Mouse (Mus musculus): Measurements from ENCODE around the gene Scgb1b17. TPM values are rescaled to one million over a fixed set of nuclear protein-coding genes. Genes with fewer than 3 reads are reported as not detected.
"Not testable (repeated sequence)": the region's sequence is repeated elsewhere in the genome, so short reads cannot be mapped to it uniquely, and the experiment has no call there.

The Scgb1b17 gene
- polyA plus RNA-seq (2015; fragmentation: Nextera tagmentation; extraction: Ambion mirVana), result not detected in 2 replicates

DNA sequence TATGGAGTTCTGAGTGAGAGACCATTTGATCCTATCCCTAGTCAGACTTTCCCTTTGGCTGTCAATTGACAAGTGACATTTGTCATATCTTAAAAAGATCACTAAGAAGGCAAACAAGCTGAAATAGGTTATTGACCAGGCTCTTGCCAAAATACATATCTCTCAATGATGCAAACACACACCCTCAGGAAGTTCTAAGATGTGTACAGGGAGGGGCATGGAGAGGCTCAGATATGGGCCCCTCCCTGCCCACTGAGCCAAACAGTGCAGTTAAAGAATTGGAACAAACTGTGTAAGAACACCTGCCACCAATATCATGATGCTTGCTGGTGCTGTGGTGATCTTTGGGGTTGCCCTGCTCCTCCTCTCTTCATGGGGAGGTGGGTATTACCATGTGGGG, at the start of gene Scgb1b17:
Scgb1b17 (plus strand) TSS at position 301 of the 400 bp plus-strand sequence.
- H3K9ac ChIP-seq (ENCODE audit: low read length); H3K4me2 ChIP-seq (replicated peaks; ENCODE audit: low read depth); H3K27ac ChIP-seq (replicated peaks); H3K4me3 ChIP-seq (ENCODE audit: low read depth, low read length); H3K9me3 ChIP-seq (ENCODE audit: control insufficient read depth, low read length); H3K4me1 ChIP-seq (replicated peaks; ENCODE audit: control insufficient read depth, insufficient read depth); H3K27me3 ChIP-seq (ENCODE audit: control insufficient read depth, insufficient read depth, low read length); DNase-seq (ENCODE audit: low spot score); ATAC-seq (ENCODE audit: low FRiP score, low TSS enrichment); H3K36me3 ChIP-seq (ENCODE audit: control insufficient read depth, insufficient read depth, low read length): not testable (repeated sequence)

DNA sequence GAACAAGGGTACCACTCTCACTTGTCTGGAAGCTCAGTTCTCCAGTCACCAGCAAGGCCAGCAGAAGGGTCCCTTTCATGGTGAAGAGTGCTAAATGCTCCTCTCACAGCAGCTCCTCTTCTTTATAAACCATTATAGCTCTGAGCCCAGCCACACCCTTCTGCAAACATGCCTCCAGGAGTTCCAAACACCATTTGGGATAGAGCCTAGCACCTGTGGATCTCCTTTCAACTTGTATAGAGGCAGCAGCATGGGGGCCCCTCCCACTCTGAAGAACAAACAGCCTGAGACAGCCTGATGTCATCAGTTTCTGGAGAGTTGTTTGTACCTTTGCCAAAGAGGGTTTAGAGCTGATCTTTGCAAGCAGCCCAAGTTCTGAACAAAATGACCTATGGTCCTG, 6.8 kb upstream of the Scgb1b17 start, which contains the start of gene Scgb2b17:
Scgb2b17 (minus strand) TSS at position 101 of the 400 bp plus-strand sequence.
- not testable (repeated sequence) for H3K27me3 ChIP-seq (ENCODE audit: control insufficient read depth, insufficient read depth, low read length); H3K9ac ChIP-seq (ENCODE audit: low read length); DNase-seq (ENCODE audit: low spot score); H3K4me3 ChIP-seq (ENCODE audit: low read depth, low read length); H3K9me3 ChIP-seq (ENCODE audit: control insufficient read depth, low read length); H3K4me1 ChIP-seq (replicated peaks; ENCODE audit: control insufficient read depth, insufficient read depth); H3K36me3 ChIP-seq (ENCODE audit: control insufficient read depth, insufficient read depth, low read length); H3K27ac ChIP-seq (replicated peaks); ATAC-seq (ENCODE audit: low FRiP score, low TSS enrichment); H3K4me2 ChIP-seq (replicated peaks; ENCODE audit: low read depth)

Other genes with a start within 250 kb of the Scgb1b17 start
- not detected in 2 replicates for gene Scgb2b15, start 233.8 kb upstream of the Scgb1b17 start, polyA plus RNA-seq (2015; fragmentation: Nextera tagmentation; extraction: Ambion mirVana)
- not detected in 2 replicates for gene Scgb1b15, start 226.9 kb upstream of the Scgb1b17 start, polyA plus RNA-seq (2015; fragmentation: Nextera tagmentation; extraction: Ambion mirVana)
- gene Scgb2b17, start 6.9 kb upstream of the Scgb1b17 start, polyA plus RNA-seq (2015; fragmentation: Nextera tagmentation; extraction: Ambion mirVana), result not detected in 2 replicates
- not detected in 2 replicates for gene Scgb2b18, start 110.4 kb downstream of the Scgb1b17 start, polyA plus RNA-seq (2015; fragmentation: Nextera tagmentation; extraction: Ambion mirVana)
- not detected in 2 replicates for gene Scgb1b18, start 122.1 kb downstream of the Scgb1b17 start, polyA plus RNA-seq (2015; fragmentation: Nextera tagmentation; extraction: Ambion mirVana)
- not detected in 2 replicates for gene Scgb2b19, start 216.9 kb downstream of the Scgb1b17 start, polyA plus RNA-seq (2015; fragmentation: Nextera tagmentation; extraction: Ambion mirVana)
- not detected in 2 replicates for gene Scgb1b19, start 223.8 kb downstream of the Scgb1b17 start, polyA plus RNA-seq (2015; fragmentation: Nextera tagmentation; extraction: Ambion mirVana)